Mouse (Mus musculus): ENCODE results near the gene Spaca4. TPM values are rescaled to one million over a fixed set of nuclear protein-coding genes. Genes with fewer than 3 reads are reported as not detected.

Spaca4 gene
- total and polyA plus RNA-seq, 3 experiments: 0.38 TPM; not detected in 2

- TF ChIP-seq CHD2 (IDR thresholded peaks at IDR 0.05; ENCODE audit: low read length) (no peak), CTCF (IDR thresholded peaks at IDR 0.05 in 2 of 3, conservative IDR thresholded peaks at IDR 0.05 in 1 of 3; ENCODE audit: control insufficient read depth in 1 of 3, insufficient read depth in 1 of 3, low read depth in 2 of 3, low read length in 3 of 3, poor library complexity in 1 of 3, severe bottlenecking in 1 of 3) (peak; percentile 93 to 100 (median 99)), ZNF384 (IDR thresholded peaks at IDR 0.05; ENCODE audit: low read depth, low read length) (peak; percentile 30; the same call in 1 of the 2 replicates), SIN3A (IDR thresholded peaks at IDR 0.05; ENCODE audit: low read length) (peak; percentile 35; the same call in 1 of the 2 replicates), POLR2AphosphoS2 (IDR thresholded peaks at IDR 0.05; ENCODE audit: low read length) (no peak), TCF12 (IDR thresholded peaks at IDR 0.05; ENCODE audit: low read depth, low read length) (no peak), ELF1 (IDR thresholded peaks at IDR 0.05; ENCODE audit: low read depth, low read length) (peak; percentile 84)
Observed at GRCm38 (mm10) chr7:45682144-45683126, 43.2 kb downstream of the Spaca4 start (continued).

GRCm38 (mm10) chr7:45681046-45681736 is 44.4 kb downstream of the Spaca4 start:
- H3K27ac ChIP-seq (ENCODE audit: control insufficient read depth, low read depth, low read length): peak overlapping the region; percentile 3; the same call in 1 of the 2 replicates
- peak; percentile 77 for DNase-seq (ENCODE audit: low read depth, low spot score)
- no peaks in the 10 kb centered on the region for H3K9me3 ChIP-seq (replicated peaks; ENCODE audit: insufficient read depth, low read length)
- peaks cover 0 to 17% of the 10 kb centered on the region in 2 experiments; a peak in 2 of 4 replicates for H3K36me3 ChIP-seq (ENCODE audit: control insufficient read depth in 1 of 2, insufficient read depth in 2 of 2, low read length in 2 of 2)
- H3K27me3 ChIP-seq (ENCODE audit: control insufficient read depth in 1 of 2, insufficient read depth in 2 of 2, low read length in 2 of 2): no peaks in the 10 kb centered on the region; a peak in 1 of 4 replicates
- peaks cover 13 to 20% of the 10 kb centered on the region in 2 experiments for H3K4me1 ChIP-seq (ENCODE audit: control insufficient read depth in 1 of 2, insufficient read depth in 2 of 2, low read length in 2 of 2)
- H3K9ac ChIP-seq (ENCODE audit: control insufficient read depth, low read depth, low read length, poor library complexity, severe bottlenecking): peak overlapping the region; percentile 29
- no peaks in the 10 kb centered on the region for H3K79me2 ChIP-seq (ENCODE audit: control insufficient read depth, insufficient read depth, low read length, poor library complexity)
- H3K4me3 ChIP-seq (ENCODE audit: control insufficient read depth in 1 of 2, insufficient read depth in 1 of 2, low read depth in 2 of 2, low read length in 2 of 2): peak overlapping the region; percentile 10 to 55; a peak in 2 of 4 replicates
- TF ChIP-seq RAD21 (IDR thresholded peaks at IDR 0.05; ENCODE audit: low read depth, low read length) (no peak), KAT2A (conservative IDR thresholded peaks at IDR 0.05; ENCODE audit: low read depth, low read length) (no peak), NRF1 (IDR thresholded peaks at IDR 0.05; ENCODE audit: insufficient read depth, low read depth, low read length, poor library complexity, severe bottlenecking) (no peak), GATA1 (IDR thresholded peaks at IDR 0.05; ENCODE audit: low read depth, low read length) (peak; percentile 78), POLR2AphosphoS5 (IDR thresholded peaks at IDR 0.05; ENCODE audit: borderline replicate concordance, low read depth, low read length) (no peak), ZMIZ1 (IDR thresholded peaks at IDR 0.05; ENCODE audit: low read depth, low read length) (no peak), MYB (IDR thresholded peaks at IDR 0.05; ENCODE audit: low read depth, low read length) (no peak), SIN3A (IDR thresholded peaks at IDR 0.05; ENCODE audit: low read length) (peak; percentile 33; the same call in 1 of the 2 replicates), TAL1 (IDR thresholded peaks at IDR 0.05; ENCODE audit: low read length) (peak; percentile 31; the same call in 1 of the 2 replicates), MAZ (IDR thresholded peaks at IDR 0.05; ENCODE audit: low read depth, low read length) (no peak), CTCF (IDR thresholded peaks at IDR 0.05 in 2 of 3, conservative IDR thresholded peaks at IDR 0.05 in 1 of 3; ENCODE audit: control insufficient read depth in 1 of 3, insufficient read depth in 1 of 3, low read depth in 2 of 3, low read length in 3 of 3, poor library complexity in 1 of 3, severe bottlenecking in 1 of 3) (no peak), ETS1 (IDR thresholded peaks at IDR 0.05; ENCODE audit: low read depth, low read length) (peak; percentile 68; the same call in 1 of the 2 replicates), ZNF384 (IDR thresholded peaks at IDR 0.05; ENCODE audit: low read depth, low read length) (no peak), NELFE (IDR thresholded peaks at IDR 0.05; ENCODE audit: low read depth, low read length) (0 out of 2 replicates have a peak, but pooled peaks have one; percentile 26), ELF1 (IDR thresholded peaks at IDR 0.05; ENCODE audit: low read depth, low read length) (peak; percentile 43; the same call in 1 of the 2 replicates), ZKSCAN1 (IDR thresholded peaks at IDR 0.05; ENCODE audit: low read depth, low read length) (no peak), JUND (IDR thresholded peaks at IDR 0.05; ENCODE audit: low read depth, low read length) (no peak), UBTF (IDR thresholded peaks at IDR 0.05; ENCODE audit: borderline replicate concordance, insufficient read depth, low read depth, low read length) (no peak), HCFC1 (IDR thresholded peaks at IDR 0.05; ENCODE audit: low read depth, low read length) (0 out of 2 replicates have a peak, but pooled peaks have one; percentile 35), MYC (IDR thresholded peaks at IDR 0.05; ENCODE audit: low read depth, low read length) (peak; percentile 71; the same call in 1 of the 2 replicates), SMC3 (IDR thresholded peaks at IDR 0.05; ENCODE audit: low read depth, low read length) (no peak), EP300 (IDR thresholded peaks at IDR 0.05; ENCODE audit: low read depth in 1 of 2, low read length in 2 of 2) (peak in 1 of 2 experiments; percentile 52; a peak in 2 of 4 replicates), E2F4 (IDR thresholded peaks at IDR 0.05; ENCODE audit: borderline replicate concordance, low read depth, low read length) (no peak), USF2 (IDR thresholded peaks at IDR 0.05; ENCODE audit: borderline replicate concordance in 1 of 2, insufficient read depth in 1 of 2, low read depth in 1 of 2, low read length in 2 of 2) (no peak), MAX (IDR thresholded peaks at IDR 0.05; ENCODE audit: low read length) (peak; percentile 74), CHD1 (IDR thresholded peaks at IDR 0.05; ENCODE audit: low read depth, low read length) (no peak)

Data from MEL (cell line).